Mouse (Mus musculus): ENCODE results near the gene Rln1.

GRCm38 (mm10) chr19:29372621-29373020, 38.2 kb upstream of the Rln1 start:
- TF ChIP-seq ELF1 (IDR thresholded peaks at IDR 0.05; ENCODE audit: low read depth, low read length): no peak
- no peak for TF ChIP-seq UBTF (IDR thresholded peaks at IDR 0.05; ENCODE audit: low read depth, low read length)
- TF ChIP-seq CTCF (conservative IDR thresholded peaks at IDR 0.05 in 1 of 2, IDR thresholded peaks at IDR 0.05 in 1 of 2; ENCODE audit: low read depth in 2 of 2, low read length in 2 of 2): no peak
- no peak for TF ChIP-seq POLR2A (IDR thresholded peaks at IDR 0.05; ENCODE audit: low read depth, low read length)
- no peak for TF ChIP-seq USF1 (IDR thresholded peaks at IDR 0.05; ENCODE audit: low read depth, low read length)
- TF ChIP-seq RAD21 (IDR thresholded peaks at IDR 0.05; ENCODE audit: low read depth, low read length): no peak
- TF ChIP-seq EP300 (IDR thresholded peaks at IDR 0.05; ENCODE audit: low read length): no peak
- peak; percentile 14; the same call in 1 of the 2 replicates for TF ChIP-seq CHD1 (IDR thresholded peaks at IDR 0.05; ENCODE audit: low read depth, low read length)
- no peak for TF ChIP-seq E2F4 (IDR thresholded peaks at IDR 0.05; ENCODE audit: insufficient replicate concordance, low read depth, low read length)
- no peak for TF ChIP-seq USF2 (conservative IDR thresholded peaks at IDR 0.05; ENCODE audit: low read depth, low read length)
- TF ChIP-seq NRF1 (IDR thresholded peaks at IDR 0.05; ENCODE audit: low read depth, low read length): no peak
- TF ChIP-seq TBP (conservative IDR thresholded peaks at IDR 0.05; ENCODE audit: low read depth, low read length): no peak
- no peak for TF ChIP-seq GABPA (IDR thresholded peaks at IDR 0.05; ENCODE audit: insufficient replicate concordance, low read depth, low read length)
